Comparison of ENCODE assay signal across 8 mouse cellular contexts in genomic region chr10:94991564-94992097, GRCm38 (mm10). TPM values are rescaled to one million over a fixed set of nuclear protein-coding genes. Genes with fewer than 3 reads are reported as not detected.
DNase-seq lines count a peak whose midpoint lies in the region; ATAC-seq and TF ChIP-seq lines count a peak whose summit lies in the region.

No protein-coding gene starts in this region.

- no peaks in the 10 kb centered on the region for H3K9me3 ChIP-seq in E14TG2a.4 (ENCODE audit: low read length)
- no peaks in the 10 kb centered on the region for H3K9me3 ChIP-seq in forebrain, postnatal 0 days (ENCODE audit: low read length)
- no peaks in the 10 kb centered on the region for H3K9me3 ChIP-seq in lung, embryonic 14.5 days (ENCODE audit: low read depth, low read length)

- TF ChIP-seq CTCF in E14TG2a.4 (conservative IDR thresholded peaks at IDR 0.05; ENCODE audit: low read length): peak; percentile 44
- peak; percentile 85 for TF ChIP-seq CTCF in forebrain, postnatal 0 days (IDR thresholded peaks at IDR 0.05; ENCODE audit: low read depth)
- peak; percentile 80 for TF ChIP-seq CTCF in lung, embryonic 14.5 days (IDR thresholded peaks at IDR 0.05; ENCODE audit: low read depth)

- ATAC-seq in forebrain, postnatal 0 days: peak; percentile 68
- ATAC-seq in lung, embryonic 14.5 days (ENCODE audit: insufficient read depth): peak; percentile 18

- peak overlapping the region; percentile 29 for H3K4me3 ChIP-seq in E14TG2a.4 (replicated peaks; ENCODE audit: low read length)
- peak overlapping the region; percentile 16 for H3K4me3 ChIP-seq in forebrain, postnatal 0 days (ENCODE audit: low read depth, low read length)
- peak overlapping the region; percentile 16; the same call in 1 of the 2 replicates for H3K4me3 ChIP-seq in lung, embryonic 14.5 days (ENCODE audit: low read depth, low read length)

- H3K4me2 ChIP-seq in forebrain, postnatal 0 days (ENCODE audit: low read depth): peak overlapping the region; percentile 48
- H3K4me2 ChIP-seq in lung, embryonic 14.5 days: peak overlapping the region; percentile 54

- no peaks in the 10 kb centered on the region for H3K36me3 ChIP-seq in E14TG2a.4 (ENCODE audit: insufficient read depth, low read length)
- no peaks in the 10 kb centered on the region for H3K36me3 ChIP-seq in forebrain, postnatal 0 days (ENCODE audit: insufficient read depth)
- no peaks in the 10 kb centered on the region for H3K36me3 ChIP-seq in lung, embryonic 14.5 days (ENCODE audit: insufficient read depth)

- peak overlapping the region; percentile 25; the same call in 1 of the 2 replicates for H3K9ac ChIP-seq in forebrain, postnatal 0 days
- no peak overlapping the region for H3K9ac ChIP-seq in lung, embryonic 14.5 days

- WGBS in forebrain, postnatal 0 days: 6% methylated on average over 17 of the region's 17 CpGs
- WGBS in lung, embryonic 14.5 days: 14% methylated on average over 17 of the region's 17 CpGs

- DNase-seq in cerebellum, adult 11 months: peak; percentile 59
- DNase-seq in forebrain, postnatal 0 days: peak; percentile 93
- DNase-seq in heart, postnatal 4 days: peak; percentile 78
- DNase-seq in layer of hippocampus, adult 8-10 months (ENCODE audit: low spot score in 2 of 2): peak; percentile 48 to 81
- DNase-seq in lung, embryonic 14.5 days: peak; percentile 91
- peak; percentile 36 for DNase-seq in ovary, postnatal 10 days (ENCODE audit: low spot score)
- DNase-seq in thymus, postnatal 0 days (ENCODE audit: low spot score): peak; percentile 85

- H3K4me1 ChIP-seq in E14TG2a.4 (replicated peaks; ENCODE audit: low read depth, low read length): peaks cover 34% of the 10 kb centered on the region
- H3K4me1 ChIP-seq in forebrain, postnatal 0 days (ENCODE audit: insufficient read depth): peaks cover 10% of the 10 kb centered on the region; the same call in 1 of the 2 replicates
- H3K4me1 ChIP-seq in lung, embryonic 14.5 days (ENCODE audit: insufficient read depth): peaks cover 5% of the 10 kb centered on the region

- peak overlapping the region; percentile 72 for H3K27ac ChIP-seq in forebrain, postnatal 0 days (ENCODE audit: low read depth, low read length)
- H3K27ac ChIP-seq in lung, embryonic 14.5 days (ENCODE audit: low read depth): peak overlapping the region; percentile 91

- H3K27me3 ChIP-seq in E14TG2a.4 (ENCODE audit: insufficient read depth, low read length): peaks cover 18% of the 10 kb centered on the region
- H3K27me3 ChIP-seq in forebrain, postnatal 0 days (ENCODE audit: insufficient read depth, low read length): no peaks in the 10 kb centered on the region
- H3K27me3 ChIP-seq in lung, embryonic 14.5 days (ENCODE audit: insufficient read depth, low read length): no peaks in the 10 kb centered on the region

RNA-seq across cellular contexts. Expression of gene Plxnc1, which starts 47.0 kb away (rescaled TPM):
- total RNA-seq in forebrain, postnatal 0 days (2014; rRNA removed): 47.9 and 70.2 TPM in 2 replicates
- polyA plus RNA-seq in forebrain, postnatal 0 days (2015; fragmentation: Nextera tagmentation; extraction: Ambion mirVana): 5.8 and 11.5 TPM in 2 replicates
- 1 to 10 TPM; 6.2 to 6.9 TPM for total RNA-seq in heart, postnatal 4 days (2021)
- 10 to 100 TPM; 30.9 to 40.3 (median 35.4) TPM for total RNA-seq in layer of hippocampus, adult 8-10 months (2022)
- 10.9 and 11.7 TPM in 2 replicates for polyA plus RNA-seq in lung, embryonic 14.5 days (2014; fragmentation: Nextera tagmentation; extraction: Ambion mirVana)
- polyA plus RNA-seq in thymus, postnatal 0 days (2015; fragmentation: Nextera tagmentation; extraction: Ambion mirVana): 3.2 and 3.8 TPM in 2 replicates

Comparison
In these comparisons a context has a peak if more than half of its experiments do, and no peak if none do; other contexts are left out.
1. Peak in every context shown above with its lines: DNase-seq, ATAC-seq, H3K4me3 ChIP-seq and H3K27ac ChIP-seq.
2. DNase-seq: peak in every context shown above with its lines; median percentile 93 in forebrain, postnatal 0 days; 91 in lung, embryonic 14.5 days; 85 in thymus, postnatal 0 days; 78 in heart, postnatal 4 days; 64 in layer of hippocampus, adult 8-10 months; 59 in cerebellum, adult 11 months; 36 in ovary, postnatal 10 days.